ENCODE assay signal across 12 mouse cellular contexts in the genomic region with DNA sequence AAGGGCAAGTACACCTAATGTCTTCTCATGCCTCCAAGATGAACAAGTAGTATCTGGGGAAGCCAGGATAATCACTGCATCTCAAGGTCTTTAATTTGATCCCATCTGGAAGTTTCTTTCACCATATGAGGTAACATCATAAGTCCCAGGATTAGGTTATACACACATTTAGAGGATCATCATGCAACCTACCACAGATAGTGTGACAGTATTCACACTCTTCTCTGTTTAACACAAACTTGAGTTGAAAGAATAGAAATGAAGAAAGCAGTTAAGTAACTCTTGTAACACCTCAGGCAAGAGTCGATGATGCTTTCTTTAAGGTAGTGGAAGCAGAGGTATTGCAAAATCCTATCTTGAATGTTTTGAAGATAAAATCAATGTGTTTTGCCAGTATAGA.
"Had no signal": no experiment of that assay in that cellular context is flagged by ENCODE, and none has a peak within 500 bp of the region (broad histone marks: within the 10 kb centered on the region; RNA-seq: fewer than 3 reads in every experiment).

No protein-coding gene starts in this region.

- DNase-seq: left cerebral cortex, postnatal 4 days; liver; liver, embryonic 13.5 days; liver, postnatal 0 days; lung, adult 18-20 months; lung, adult 2 months; lung, embryonic 14.5 days; lung, postnatal 10 days; lung, postnatal 14 days; lung, postnatal 36 days; lung, postnatal 4 days; midbrain, embryonic 14.5 days had no signal
